Mouse (Mus musculus) limb, embryonic 12.5 days (tissue): Measurements from ENCODE around the gene Plin2. TPM values are rescaled to one million over a fixed set of nuclear protein-coding genes. Genes with fewer than 3 reads are reported as not detected.
"Not testable (repeated sequence)": the region's sequence is repeated elsewhere in the genome, so short reads cannot be mapped to it uniquely, and the experiment has no call there.

ENCODE experiments used
- ATAC-seq: fragments of 200-750 bp; cut with Nextera tagmentation; 2 replicates; pipeline ENCODE4 v1.8.0; 2017; ENCODE audit warnings: low read depth, moderate TSS enrichment; ENCODE audit not compliant: insufficient number of reproducible peaks, insufficient read depth, low FRiP score, low TSS enrichment
- H3K27ac ChIP-seq: fragments of 300-500 bp; sonication (generic); 2 replicates; pipeline ENCODE4 v1.5.1; 2016; ENCODE audit warnings: mild to moderate bottlenecking, moderate library complexity
- H3K27me3 ChIP-seq: fragments of 300-500 bp; sonication (generic); 2 replicates; pipeline ENCODE4 v1.6.1; 2016; ENCODE audit warnings: mild to moderate bottlenecking, moderate library complexity
- H3K36me3 ChIP-seq: fragments of 300-500 bp; sonication (generic); 2 replicates; pipeline ENCODE4 v1.6.1; 2016; ENCODE audit warnings: mild to moderate bottlenecking, moderate library complexity
- H3K4me1 ChIP-seq: fragments of 300-500 bp; sonication (generic); replicated peaks from 2 replicates; pipeline ENCODE4 v1.6.1; 2016
- H3K4me2 ChIP-seq: fragments of 300-500 bp; sonication (generic); 2 replicates; pipeline ENCODE4 v1.6.1; 2016; ENCODE audit warnings: mild to moderate bottlenecking, moderate library complexity
- H3K4me3 ChIP-seq: fragments of 300-500 bp; sonication (generic); replicated peaks from 2 replicates; pipeline ENCODE4 v1.5.1; 2016; ENCODE audit warnings: mild to moderate bottlenecking
- H3K9ac ChIP-seq: fragments of 300-500 bp; sonication (generic); replicated peaks from 2 replicates; pipeline ENCODE4 v1.6.1; 2016; ENCODE audit warnings: mild to moderate bottlenecking, moderate library complexity
- H3K9me3 ChIP-seq: fragments of 300-500 bp; sonication (generic); 2 replicates; pipeline ENCODE4 v1.6.1; 2016; ENCODE audit warnings: mild to moderate bottlenecking, moderate library complexity
- WGBS: fragments of 180-500 bp; shearing (Covaris S2); methylation state at CpG from one replicate; pipeline ENCODE4 v1.1.7; 2016; 5-methylcytosine and 5-hydroxymethylcytosine counted together
- polyA plus RNA-seq: library from polyadenylated mRNA; unstranded; fragments of >200 nt; fragmentation: Nextera tagmentation; extraction: Ambion mirVana; gene quantifications from 2 replicates; pipeline ENCODE4 v1.2.1, GENCODE M21; 2016

Gene Plin2
- polyA plus RNA-seq, 1 experiment from 2014 or later, result 79.0 TPM

DNA sequence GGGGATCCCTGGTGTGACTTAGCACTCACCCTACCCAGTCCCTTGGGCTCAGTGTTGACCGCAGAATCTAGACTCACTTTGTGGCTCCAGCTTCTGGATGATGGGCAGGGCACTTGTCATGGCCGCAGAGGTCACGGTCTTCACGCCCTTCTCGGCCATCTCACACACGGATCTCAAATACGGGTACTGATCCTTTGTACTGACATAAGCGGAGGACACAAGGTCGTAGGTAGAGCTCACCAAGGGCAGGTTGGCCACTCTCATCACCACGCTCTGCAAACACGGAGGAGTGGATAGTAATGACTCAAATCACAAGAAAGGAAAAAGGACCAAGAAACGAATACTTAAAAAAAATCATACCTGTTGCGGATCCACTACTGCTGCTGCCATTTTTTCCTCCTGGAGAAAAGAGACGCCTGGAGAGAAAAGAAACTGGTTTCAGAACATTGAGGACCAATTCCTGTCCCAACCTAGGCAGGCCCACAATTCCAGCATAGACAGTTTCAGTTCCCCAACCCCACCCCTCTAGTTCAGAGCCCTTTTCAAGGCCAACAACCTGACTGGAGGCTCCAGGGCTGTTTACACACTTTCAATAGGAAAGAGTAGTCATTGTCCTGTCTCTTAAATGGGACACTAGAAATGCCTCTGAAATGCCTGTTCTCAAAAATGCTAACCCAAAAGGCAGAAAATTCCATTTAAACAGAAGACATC, 1.4 kb downstream of the Plin2 start:
- Histone ChIP-seq H3K27me3 (no peaks in the 10 kb centered on the region), H3K4me2 (peak overlapping the region; percentile 63), H3K4me1 (peaks cover 12% of the 10 kb centered on the region), H3K27ac (no peak overlapping the region), H3K9me3 (no peaks in the 10 kb centered on the region), H3K4me3 (peak overlapping the region; percentile 66), H3K9ac (peak overlapping the region; percentile 85; the same call in 1 of the 2 replicates), H3K36me3 (peaks cover 38% of the 10 kb centered on the region)
- 91% methylated on average over 14 of the region's 14 CpGs for WGBS
- no peak for ATAC-seq

DNA sequence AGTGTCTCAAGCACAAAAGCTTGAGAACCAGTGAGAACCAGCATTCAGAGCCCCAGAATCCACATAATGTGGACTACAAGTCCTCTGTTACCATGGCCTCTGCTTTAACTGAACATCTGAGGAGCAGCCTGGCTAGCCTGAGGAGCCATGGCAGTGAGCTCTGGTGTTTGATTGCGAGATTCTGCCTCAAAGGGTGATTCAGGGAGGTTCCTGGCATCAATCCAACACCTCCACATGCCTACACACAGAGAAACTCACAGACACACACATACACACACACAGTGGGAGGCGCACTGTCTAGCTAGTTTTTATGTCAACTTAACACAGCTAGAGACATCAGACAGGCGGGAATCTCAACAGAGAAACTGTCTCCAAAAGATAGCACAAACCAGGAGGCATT, 4.3 kb downstream of the Plin2 start:
- Histone ChIP-seq H3K4me3 (no peak overlapping the region), H3K4me1 (peaks cover 12% of the 10 kb centered on the region), H3K27me3 (no peaks in the 10 kb centered on the region), H3K9me3 (no peaks in the 10 kb centered on the region), H3K4me2 (no peak overlapping the region), H3K36me3 (peaks cover 51% of the 10 kb centered on the region), H3K9ac (no peak overlapping the region), H3K27ac (no peak overlapping the region)
- ATAC-seq, result no peak
- 83% methylated on average over 3 of the region's 3 CpGs for WGBS

DNA sequence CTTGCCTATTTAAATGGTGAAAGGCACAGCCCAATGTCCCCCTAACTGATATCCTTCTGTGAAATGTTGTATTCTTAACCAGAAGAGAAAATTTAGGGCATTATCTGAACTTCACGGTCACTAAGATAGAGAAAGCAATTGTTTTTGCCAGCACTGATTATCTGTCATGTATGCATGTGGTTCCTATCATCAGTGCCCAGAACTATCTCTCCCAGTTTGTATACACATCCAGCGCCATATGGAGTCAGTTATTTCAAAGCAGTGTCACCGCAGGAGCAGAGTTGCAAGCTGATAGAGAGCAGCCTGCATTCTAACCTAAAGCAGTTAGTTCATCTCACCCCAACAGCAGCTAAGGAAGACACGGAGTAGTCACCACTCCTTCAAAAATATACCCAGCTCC, 5.9 kb downstream of the Plin2 start:
- no peak overlapping the region for H3K4me2 ChIP-seq
- H3K4me1 ChIP-seq, result peaks cover 8% of the 10 kb centered on the region
- no peak overlapping the region for H3K4me3 ChIP-seq
- H3K27ac ChIP-seq, result no peak overlapping the region
- H3K36me3 ChIP-seq, result peaks cover 68% of the 10 kb centered on the region
- ATAC-seq, result no peak
- no peaks in the 10 kb centered on the region for H3K27me3 ChIP-seq
- 49% methylated on average over 4 of the region's 4 CpGs for WGBS
- H3K9ac ChIP-seq, result no peak overlapping the region
- no peaks in the 10 kb centered on the region for H3K9me3 ChIP-seq

DNA sequence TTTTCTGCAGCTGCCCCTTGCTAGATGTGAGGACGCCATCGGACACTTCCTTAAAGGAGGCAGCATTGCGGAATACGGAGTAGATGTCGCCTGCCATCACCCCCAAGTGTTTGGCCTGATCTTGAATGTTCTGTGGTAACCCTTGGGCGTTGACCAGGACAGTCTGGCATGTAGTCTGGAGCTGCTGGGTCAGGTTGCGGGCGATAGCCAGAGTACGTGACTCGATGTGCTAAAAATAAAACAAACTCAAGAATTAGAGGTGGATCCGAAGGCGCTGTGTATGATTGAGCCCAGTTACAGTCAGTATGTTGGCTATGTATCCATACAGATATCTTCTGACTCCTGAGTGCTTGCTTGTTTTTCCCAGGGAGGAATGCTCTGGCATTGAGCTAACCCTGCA, 12.7 kb downstream of the Plin2 start:
- no peak overlapping the region for H3K4me3 ChIP-seq
- H3K36me3 ChIP-seq, result peaks cover 68% of the 10 kb centered on the region
- no peak overlapping the region for H3K4me2 ChIP-seq
- H3K4me1 ChIP-seq, result no peaks in the 10 kb centered on the region
- H3K27ac ChIP-seq, result no peak overlapping the region
- H3K9me3 ChIP-seq, result no peaks in the 10 kb centered on the region
- H3K9ac ChIP-seq, result no peak overlapping the region
- H3K27me3 ChIP-seq, result no peaks in the 10 kb centered on the region
- ATAC-seq, result no peak
- 94% methylated on average over 12 of the region's 12 CpGs for WGBS

DNA sequence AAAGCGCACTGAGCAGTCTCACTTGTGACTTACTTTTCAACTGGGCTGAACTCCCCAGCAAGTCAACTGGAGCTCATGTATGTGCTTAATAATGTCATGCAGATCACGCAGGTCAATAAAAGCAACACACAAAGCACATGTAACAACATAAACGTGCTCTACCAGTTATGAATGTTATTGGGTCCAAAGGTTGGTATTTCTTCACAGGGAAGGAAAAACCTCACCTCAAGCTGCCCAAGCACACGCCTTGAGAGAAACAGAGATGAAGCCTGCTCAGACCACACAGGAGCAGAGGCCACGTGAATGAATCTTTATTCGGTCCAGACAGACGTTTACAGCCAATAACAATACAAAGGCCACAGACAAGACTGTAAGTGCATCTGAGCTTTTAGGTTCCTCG, 13.4 kb downstream of the Plin2 start:
- H3K4me3 ChIP-seq, H3K9ac ChIP-seq, H3K27me3 ChIP-seq, H3K27ac ChIP-seq, ATAC-seq, H3K9me3 ChIP-seq, H3K4me1 ChIP-seq, H3K4me2 ChIP-seq: not testable (repeated sequence)
- 92% methylated on average over 8 of the region's 8 CpGs for WGBS
- peaks cover 62% of the 10 kb centered on the region for H3K36me3 ChIP-seq

DNA sequence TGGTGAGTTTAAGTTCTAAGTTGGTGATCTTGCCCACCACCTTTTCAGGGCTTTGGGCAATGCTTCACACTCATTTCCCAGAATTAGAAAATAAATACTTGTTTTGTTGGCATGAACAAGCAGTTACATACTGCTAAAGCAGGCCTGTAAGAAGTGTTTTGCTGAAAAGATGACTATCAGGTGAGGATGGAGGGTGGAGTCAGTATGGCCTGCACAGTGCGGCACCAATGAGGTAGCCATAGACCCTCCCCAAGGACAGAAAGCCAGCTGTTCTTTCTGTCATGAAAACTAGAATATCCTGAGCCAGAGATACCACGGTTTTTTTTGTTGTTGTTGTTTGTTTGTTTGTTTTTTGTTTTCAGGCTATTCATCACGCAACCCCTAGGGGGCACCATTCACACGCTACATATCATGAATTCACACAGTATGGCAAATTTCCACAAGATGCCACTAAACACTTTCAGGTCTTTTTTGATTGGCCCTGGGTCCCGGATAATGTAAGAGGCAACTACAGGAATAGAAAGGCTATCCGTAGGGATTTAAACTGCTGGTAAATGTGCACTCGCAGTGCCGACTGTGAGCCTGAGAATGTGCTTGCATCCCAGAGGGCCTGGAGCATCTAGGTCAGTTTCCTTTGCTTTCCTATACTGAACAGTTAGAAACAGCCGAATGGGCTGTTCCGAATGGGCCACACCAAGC, 18.0 kb downstream of the Plin2 start:
- 69% methylated on average over 10 of the region's 10 CpGs for WGBS
- no peaks in the 10 kb centered on the region for H3K27me3 ChIP-seq
- no peak overlapping the region for H3K4me2 ChIP-seq
- H3K27ac ChIP-seq, result no peak overlapping the region
- H3K9ac ChIP-seq, result no peak overlapping the region
- H3K4me1 ChIP-seq, result no peaks in the 10 kb centered on the region
- ATAC-seq, result no peak
- H3K36me3 ChIP-seq, result peaks cover 18% of the 10 kb centered on the region
- no peak overlapping the region for H3K4me3 ChIP-seq
- no peaks in the 10 kb centered on the region for H3K9me3 ChIP-seq

DNA sequence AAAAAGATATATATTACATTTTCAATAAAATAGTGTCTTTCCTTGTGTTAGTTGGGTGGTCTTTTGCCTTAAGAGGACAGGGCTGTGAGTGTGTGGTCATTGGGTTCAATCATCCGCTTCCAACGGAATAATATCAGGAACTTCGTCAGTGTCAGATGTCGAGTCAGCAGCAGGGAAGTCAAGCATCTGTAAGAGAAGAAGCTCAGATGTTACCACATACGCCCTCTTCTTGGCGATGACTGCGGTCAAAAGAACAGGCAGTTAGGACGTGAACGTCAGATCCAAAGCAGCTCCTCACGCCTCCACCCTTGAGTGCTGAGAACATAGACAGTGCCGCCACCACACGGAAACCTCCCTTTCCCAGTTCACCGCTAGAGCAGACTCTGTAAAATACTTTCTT, 21.5 kb downstream of the Plin2 start:
- 95% methylated on average over 10 of the region's 13 CpGs for WGBS
- not testable (repeated sequence) for H3K4me3 ChIP-seq, H3K27me3 ChIP-seq, H3K27ac ChIP-seq, H3K9ac ChIP-seq, H3K9me3 ChIP-seq, H3K4me2 ChIP-seq, ATAC-seq, H3K4me1 ChIP-seq, H3K36me3 ChIP-seq

DNA sequence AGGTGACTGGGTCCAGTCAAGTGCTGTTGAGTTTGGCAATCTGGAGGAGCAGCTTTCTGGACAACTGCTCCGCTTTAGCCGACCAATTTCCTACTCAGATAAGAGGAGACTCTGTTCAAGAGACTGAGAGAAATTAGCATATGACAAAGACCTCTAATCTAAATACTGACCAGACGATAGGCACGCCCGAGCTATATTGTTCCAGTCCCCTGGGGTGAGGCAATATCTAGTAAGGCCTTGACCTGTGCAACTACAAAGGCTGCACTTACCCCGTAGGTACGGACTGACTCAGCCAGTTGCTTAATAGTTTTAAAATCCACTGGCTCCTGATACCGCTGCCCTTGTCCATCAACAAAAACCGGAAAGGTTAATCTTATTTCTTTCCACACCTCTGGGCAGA, 32.3 kb downstream of the Plin2 start:
- 91% methylated on average over 9 of the region's 9 CpGs for WGBS
- not testable (repeated sequence) for H3K36me3 ChIP-seq, H3K4me2 ChIP-seq, H3K4me3 ChIP-seq, H3K9ac ChIP-seq, H3K27ac ChIP-seq, H3K4me1 ChIP-seq, H3K27me3 ChIP-seq, H3K9me3 ChIP-seq, ATAC-seq

DNA sequence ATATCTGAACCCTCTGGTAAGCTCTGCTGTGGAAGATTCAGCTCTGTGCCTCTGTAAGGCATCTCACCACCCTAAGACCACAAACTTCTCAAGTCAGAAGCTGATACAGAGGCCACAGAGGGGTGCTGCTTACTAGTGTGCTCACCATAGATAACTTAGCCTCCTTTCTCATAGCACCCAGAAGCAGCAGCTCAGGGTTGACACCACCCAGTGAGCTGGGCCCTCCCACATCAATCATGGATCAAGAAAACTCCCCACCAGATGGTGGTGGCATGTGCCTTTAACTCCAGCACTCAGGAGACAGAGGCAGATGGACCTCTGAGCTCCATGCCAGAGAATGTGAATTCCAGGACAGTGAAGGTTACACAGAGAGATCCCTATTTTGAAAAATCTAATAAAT, 35.0 kb downstream of the Plin2 start:
- H3K9ac ChIP-seq, H3K27ac ChIP-seq, H3K9me3 ChIP-seq, H3K4me2 ChIP-seq, ATAC-seq, H3K27me3 ChIP-seq, H3K36me3 ChIP-seq, H3K4me3 ChIP-seq, H3K4me1 ChIP-seq: not testable (repeated sequence)

DNA sequence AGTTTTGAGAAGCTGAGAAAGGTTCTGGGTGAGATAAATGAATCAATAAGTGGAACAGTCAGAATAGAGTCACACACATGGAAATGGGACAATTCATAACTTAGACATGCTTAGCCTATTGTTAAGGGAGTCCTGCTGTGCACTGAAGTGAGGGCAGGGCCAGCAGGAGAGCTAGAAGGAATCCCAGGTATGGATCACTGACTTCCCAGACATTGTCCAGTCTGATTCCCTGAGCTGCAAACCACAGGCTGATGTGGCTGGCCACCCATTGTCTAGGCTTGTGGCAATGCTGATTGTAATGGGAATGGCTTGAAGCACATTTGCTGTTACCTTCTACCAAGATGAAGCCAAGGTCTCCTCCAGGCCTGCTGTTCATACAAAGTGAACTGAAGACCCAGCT, 35.5 kb downstream of the Plin2 start:
- H3K27ac ChIP-seq, H3K27me3 ChIP-seq, ATAC-seq: not testable (repeated sequence)

DNA sequence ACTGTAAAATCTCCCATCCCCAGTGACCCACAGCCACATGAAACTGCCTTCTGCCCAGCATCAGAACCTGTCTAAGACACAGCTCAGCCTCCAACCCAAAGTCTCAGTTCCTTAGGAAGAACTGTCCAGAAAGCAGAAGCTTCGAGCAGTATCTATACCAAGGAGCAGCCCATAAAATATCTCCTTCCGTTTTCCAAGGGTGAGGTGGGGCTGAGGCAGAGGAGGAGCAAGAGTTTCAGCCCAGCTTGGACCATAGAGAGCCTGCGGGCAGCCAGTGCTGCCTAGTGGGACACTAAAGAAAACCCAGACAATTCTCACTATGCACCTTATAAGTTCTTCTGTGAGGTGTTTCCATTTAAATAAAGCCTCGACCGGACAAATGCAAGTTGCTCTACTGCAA, 37.3 kb downstream of the Plin2 start:
- WGBS, result 69% methylated on average over 5 of the region's 5 CpGs
- not testable (repeated sequence) for ATAC-seq

More for the DNA sequence above, 35.5 kb downstream of the Plin2 start:
- H3K4me2 ChIP-seq, H3K36me3 ChIP-seq, H3K9ac ChIP-seq, H3K4me3 ChIP-seq, H3K4me1 ChIP-seq, H3K9me3 ChIP-seq: not testable (repeated sequence)

DNA sequence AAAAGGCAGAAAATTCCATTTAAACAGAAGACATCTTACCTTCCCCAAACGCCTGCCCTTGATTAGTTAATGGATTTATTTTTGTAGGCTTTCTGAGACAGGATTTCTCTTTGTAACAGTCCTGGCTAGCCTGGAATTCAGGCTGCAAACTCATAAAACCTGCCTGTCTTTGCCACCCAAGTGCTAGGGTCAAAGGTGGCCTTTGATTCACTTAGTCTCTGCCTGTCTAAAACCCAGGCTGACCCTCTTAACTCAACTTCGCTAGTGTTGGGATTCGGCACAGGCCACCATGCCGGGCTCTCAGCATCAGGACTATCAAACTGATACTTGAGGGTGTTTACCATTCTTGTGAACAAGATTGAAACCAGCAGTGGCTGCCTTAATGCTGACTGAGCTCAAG, 38.0 kb downstream of the Plin2 start:
- ATAC-seq, result no peak
- Histone ChIP-seq H3K9ac (no peak overlapping the region), H3K4me2 (no peak overlapping the region), H3K27ac (no peak overlapping the region), H3K4me3 (no peak overlapping the region), H3K4me1 (no peaks in the 10 kb centered on the region), H3K9me3 (no peaks in the 10 kb centered on the region), H3K36me3 (no peaks in the 10 kb centered on the region), H3K27me3 (no peaks in the 10 kb centered on the region)
- 14% methylated on average over 4 of the region's 4 CpGs for WGBS

More for the DNA sequence above, 37.3 kb downstream of the Plin2 start:
- not testable (repeated sequence) for H3K4me3 ChIP-seq, H3K9ac ChIP-seq, H3K36me3 ChIP-seq, H3K27me3 ChIP-seq, H3K4me1 ChIP-seq, H3K27ac ChIP-seq, H3K4me2 ChIP-seq, H3K9me3 ChIP-seq
